Mouse (Mus musculus): ENCODE measurements around the gene Spr.

DNA sequence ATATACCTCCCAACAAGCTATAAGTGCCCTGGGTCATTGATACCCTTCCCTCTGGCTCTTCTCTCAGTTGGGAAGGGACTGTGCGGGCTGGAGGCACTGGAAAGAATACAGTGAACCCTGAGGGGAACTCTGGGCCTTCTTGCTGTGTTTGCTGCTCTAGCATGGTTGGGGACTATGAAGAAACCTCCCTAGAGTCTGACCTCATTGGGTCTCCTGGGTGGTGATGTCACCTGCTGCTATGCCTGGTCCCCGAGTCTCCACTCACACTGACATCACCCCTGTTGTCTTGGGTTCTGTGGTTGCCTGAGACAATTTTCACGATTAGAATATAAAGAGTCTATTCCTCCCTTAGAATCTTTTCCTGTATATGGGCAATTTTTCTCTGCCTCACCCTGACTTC lies 50.9 kb downstream of the Spr start:
- TF ChIP-seq CTCF (IDR thresholded peaks at IDR 0.05; ENCODE audit: low read depth): no peak
- no peak for TF ChIP-seq EP300 (IDR thresholded peaks at IDR 0.05; ENCODE audit: low read depth)

All from heart, postnatal 0 days (tissue).